Mouse (Mus musculus): ENCODE results near the gene Slc25a1.
A peak's percentile ranks its signal among the peaks of the same experiment; 100 is the strongest.

Gene Slc25a1

GRCm38 (mm10) chr16:17893923-17894322 is 34.1 kb downstream of the Slc25a1 start, which contains the start of gene Tssk1:
Gene Tssk1 (plus strand): TSS chr16:17894223.
- DNase-seq (ENCODE audit: low read depth, low spot score): no peak
- Histone ChIP-seq H3K36me3 (ENCODE audit: control insufficient read depth, insufficient read depth, low read length, poor library complexity, severe bottlenecking) (no peaks in the 10 kb centered on the region; the same call in 1 of the 2 replicates), H3K27me3 (ENCODE audit: control insufficient read depth, insufficient read depth, low read length, poor library complexity, severe bottlenecking) (no peaks in the 10 kb centered on the region)

DNA sequence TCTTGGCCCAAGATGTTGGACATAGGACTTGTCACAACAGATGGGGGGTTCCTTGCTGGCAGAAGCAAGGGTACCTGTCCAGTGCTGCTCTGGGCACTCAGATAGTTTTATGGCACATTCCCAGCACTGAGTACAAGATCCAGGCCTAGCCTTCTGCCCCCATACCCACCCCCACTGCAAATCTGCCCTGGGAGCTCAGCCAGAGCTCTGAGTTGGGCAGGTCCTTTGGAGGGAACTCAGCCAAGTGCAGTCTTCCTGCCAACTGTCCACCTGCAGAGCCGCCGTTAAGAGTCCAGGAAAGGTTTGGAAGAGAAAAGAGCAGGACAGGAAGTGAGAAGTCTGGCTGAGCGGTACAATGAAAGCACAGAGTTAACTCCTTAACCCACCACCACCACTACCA is 35.4 kb downstream of the Slc25a1 start:
- Histone ChIP-seq H3K27me3 (ENCODE audit: control insufficient read depth, insufficient read depth, low read length, poor library complexity, severe bottlenecking) (no peaks in the 10 kb centered on the region), H3K36me3 (ENCODE audit: control insufficient read depth, insufficient read depth, low read length, poor library complexity, severe bottlenecking) (no peaks in the 10 kb centered on the region; the same call in 1 of the 2 replicates)
- DNase-seq (ENCODE audit: low read depth, low spot score): no peak

- peak; percentile 97 for DNase-seq (ENCODE audit: low read depth, low spot score)
- H3K27me3 ChIP-seq (ENCODE audit: control insufficient read depth, insufficient read depth, low read length, poor library complexity, severe bottlenecking): no peaks in the 10 kb centered on the region
- H3K36me3 ChIP-seq (ENCODE audit: control insufficient read depth, insufficient read depth, low read length, poor library complexity, severe bottlenecking): no peaks in the 10 kb centered on the region; the same call in 1 of the 2 replicates
Observed at GRCm38 (mm10) chr16:17891567-17891959, 36.5 kb downstream of the Slc25a1 start, which contains the start of gene Gm20518. Gene Gm20518 (minus strand): TSS chr16:17891671.

GRCm38 (mm10) chr16:17890917-17891566 is 37.0 kb downstream of the Slc25a1 start:
- DNase-seq (ENCODE audit: low read depth, low spot score): no peak
- H3K27me3 ChIP-seq (ENCODE audit: control insufficient read depth, insufficient read depth, low read length, poor library complexity, severe bottlenecking): no peaks in the 10 kb centered on the region
- H3K36me3 ChIP-seq (ENCODE audit: control insufficient read depth, insufficient read depth, low read length, poor library complexity, severe bottlenecking): no peaks in the 10 kb centered on the region; the same call in 1 of the 2 replicates

GRCm38 (mm10) chr16:17890342-17890727 is 37.7 kb downstream of the Slc25a1 start:
- no peak for DNase-seq (ENCODE audit: low read depth, low spot score)
- Histone ChIP-seq H3K36me3 (ENCODE audit: control insufficient read depth, insufficient read depth, low read length, poor library complexity, severe bottlenecking) (peaks cover 5% of the 10 kb centered on the region; the same call in 1 of the 2 replicates), H3K27me3 (ENCODE audit: control insufficient read depth, insufficient read depth, low read length, poor library complexity, severe bottlenecking) (no peaks in the 10 kb centered on the region)

DNA sequence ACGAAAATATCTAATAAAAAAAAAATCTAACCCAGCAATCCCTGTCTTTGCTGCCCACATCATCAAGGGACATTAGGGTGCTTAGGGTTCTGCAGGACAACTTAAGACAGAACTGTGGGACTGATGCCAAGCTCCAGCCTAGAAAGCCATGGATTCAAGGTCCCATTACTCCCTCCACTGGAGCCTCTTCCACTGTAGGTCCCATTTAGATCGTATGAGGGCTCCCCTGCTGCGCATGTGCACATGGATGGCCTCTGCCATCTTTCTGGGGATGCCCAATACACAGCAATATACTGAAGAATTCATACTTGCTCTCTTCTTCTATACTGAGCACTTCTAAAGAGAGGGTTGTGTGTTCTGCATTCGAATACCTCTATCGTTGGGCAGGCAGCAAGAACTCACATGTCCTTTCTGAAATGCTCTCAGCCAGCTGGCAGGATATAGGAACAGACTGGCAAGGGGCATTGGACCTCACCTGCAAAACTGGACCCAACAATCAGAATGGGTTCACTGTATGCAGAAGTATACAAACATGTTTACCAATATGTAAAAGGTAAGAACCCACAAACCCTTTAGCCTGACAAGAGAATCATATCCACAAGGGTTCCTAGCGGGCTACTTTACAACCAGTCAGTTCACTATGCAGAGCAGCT is 38.2 kb downstream of the Slc25a1 start:
- DNase-seq (ENCODE audit: low read depth, low spot score): no peak
- Histone ChIP-seq H3K36me3 (ENCODE audit: control insufficient read depth, insufficient read depth, low read length, poor library complexity, severe bottlenecking) (peaks cover 5% of the 10 kb centered on the region; the same call in 1 of the 2 replicates), H3K27me3 (ENCODE audit: control insufficient read depth, insufficient read depth, low read length, poor library complexity, severe bottlenecking) (no peaks in the 10 kb centered on the region)

- H3K36me3 ChIP-seq (ENCODE audit: control insufficient read depth, insufficient read depth, low read length, poor library complexity, severe bottlenecking): peaks cover 5% of the 10 kb centered on the region; the same call in 1 of the 2 replicates
Observed at GRCm38 (mm10) chr16:17884116-17884515, 43.9 kb downstream of the Slc25a1 start.

DNA sequence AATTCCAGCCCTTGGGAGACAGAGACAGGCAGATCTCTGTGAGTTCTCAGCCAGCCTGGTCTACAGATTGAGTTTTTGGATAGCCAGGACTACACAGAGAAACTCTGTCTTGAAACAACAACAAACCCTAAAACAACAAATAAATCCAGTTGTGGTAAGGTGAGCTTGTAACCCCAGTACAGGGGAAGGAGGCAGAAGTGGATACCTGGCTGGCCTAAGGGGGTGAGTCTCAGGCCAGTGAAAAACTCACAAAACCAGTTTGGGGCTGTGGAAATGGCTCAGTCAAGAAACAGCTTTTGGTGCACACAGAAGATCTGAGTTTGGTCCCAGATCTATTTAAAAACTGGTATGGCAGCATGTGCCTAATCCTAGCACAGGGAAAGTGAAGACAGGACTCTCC is 45.8 kb downstream of the Slc25a1 start:
- no peak for DNase-seq (ENCODE audit: low read depth, low spot score)
- peaks cover 5% of the 10 kb centered on the region; the same call in 1 of the 2 replicates for H3K36me3 ChIP-seq (ENCODE audit: control insufficient read depth, insufficient read depth, low read length, poor library complexity, severe bottlenecking)
- no peaks in the 10 kb centered on the region for H3K27me3 ChIP-seq (ENCODE audit: control insufficient read depth, insufficient read depth, low read length, poor library complexity, severe bottlenecking)

More at GRCm38 (mm10) chr16:17884116-17884515, 43.9 kb downstream of the Slc25a1 start:
- no peaks in the 10 kb centered on the region for H3K27me3 ChIP-seq (ENCODE audit: control insufficient read depth, insufficient read depth, low read length, poor library complexity, severe bottlenecking)
- no peak for DNase-seq (ENCODE audit: low read depth, low spot score)

GRCm38 (mm10) chr16:17879571-17879970 is 48.4 kb downstream of the Slc25a1 start:
- Histone ChIP-seq H3K36me3 (ENCODE audit: control insufficient read depth, insufficient read depth, low read length, poor library complexity, severe bottlenecking) (no peaks in the 10 kb centered on the region; the same call in 1 of the 2 replicates), H3K27me3 (ENCODE audit: control insufficient read depth, insufficient read depth, low read length, poor library complexity, severe bottlenecking) (no peaks in the 10 kb centered on the region)
- DNase-seq (ENCODE audit: low read depth, low spot score): no peak

DNA sequence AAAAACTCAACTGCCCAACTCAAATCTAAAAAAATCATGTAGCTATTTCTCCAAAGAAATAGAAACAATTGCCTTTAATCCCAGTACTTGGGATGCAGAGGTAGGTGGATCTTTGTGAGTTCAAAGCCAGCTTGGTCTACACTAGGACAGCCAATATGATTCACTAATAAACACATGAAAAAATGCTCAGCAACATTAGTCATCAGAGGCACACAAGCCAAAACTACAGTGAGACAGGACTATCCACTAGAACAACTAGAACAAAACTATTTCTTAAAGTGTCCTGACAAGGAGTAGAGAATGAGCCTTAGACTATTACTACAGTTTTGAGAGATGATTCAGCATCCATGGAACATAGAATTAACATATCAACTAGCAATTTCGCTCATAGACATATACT is 51.9 kb downstream of the Slc25a1 start:
- DNase-seq (ENCODE audit: low read depth, low spot score): no peak
- H3K36me3 ChIP-seq (ENCODE audit: control insufficient read depth, insufficient read depth, low read length, poor library complexity, severe bottlenecking): no peaks in the 10 kb centered on the region; the same call in 1 of the 2 replicates
- H3K27me3 ChIP-seq (ENCODE audit: control insufficient read depth, insufficient read depth, low read length, poor library complexity, severe bottlenecking): no peaks in the 10 kb centered on the region
